Mouse (Mus musculus) embryonic facial prominence, embryonic 10.5 days (tissue): ENCODE data around the gene C1ql4. TPM values are rescaled to one million over a fixed set of nuclear protein-coding genes. Genes with fewer than 3 reads are reported as not detected.
"Not testable (repeated sequence)": the region's sequence is repeated elsewhere in the genome, so short reads cannot be mapped to it uniquely, and the experiment has no call there.

Experiments
- DNase-seq: peaks from one replicate; pipeline ENCODE4 v3.0.0-alpha.2; 2017; ENCODE audit warnings: low spot score
- H3K27ac ChIP-seq: fragments of 300-500 bp; sonication (generic); replicated peaks from 2 replicates; pipeline ENCODE4 v1.5.1; 2016; ENCODE audit warnings: mild to moderate bottlenecking
- H3K27me3 ChIP-seq: fragments of 300-500 bp; sonication (generic); replicated peaks from 2 replicates; pipeline ENCODE4 v1.6.1; 2016; ENCODE audit warnings: low read depth, mild to moderate bottlenecking; ENCODE audit not compliant: poor library complexity, severe bottlenecking
- H3K36me3 ChIP-seq: fragments of 300-500 bp; sonication (generic); replicated peaks from 2 replicates; pipeline ENCODE4 v1.6.1; 2016; ENCODE audit warnings: mild to moderate bottlenecking, moderate library complexity
- H3K4me1 ChIP-seq: fragments of 300-500 bp; sonication (generic); 2 replicates; pipeline ENCODE4 v1.6.1; 2016
- H3K4me3 ChIP-seq: fragments of 300-500 bp; sonication (generic); 2 replicates; pipeline ENCODE4 v1.5.1; 2016; ENCODE audit warnings: mild to moderate bottlenecking, moderate library complexity
- H3K9me3 ChIP-seq: fragments of 300-500 bp; sonication (generic); 2 replicates; pipeline ENCODE4 v1.6.1; 2016; ENCODE audit warnings: mild to moderate bottlenecking
- WGBS: fragments of 180-500 bp; shearing (Covaris S2); methylation state at CpG from one replicate; pipeline ENCODE4 v1.1.7; 2016; 5-methylcytosine and 5-hydroxymethylcytosine counted together
- polyA plus RNA-seq: library from polyadenylated mRNA; unstranded; fragments of >200 nt; fragmentation: Nextera tagmentation; extraction: Ambion mirVana; gene quantifications from 2 replicates; pipeline ENCODE4 v1.2.1, GENCODE M21; 2016

The C1ql4 gene
- polyA plus RNA-seq, 1 experiment from 2014 or later = 0.52 TPM

GRCm38 (mm10) chr15:99082840-99083239 lies 4.8 kb downstream of the C1ql4 start:
- Histone ChIP-seq H3K27me3 (peaks cover 58% of the 10 kb centered on the region), H3K4me3 (no peak overlapping the region), H3K27ac (no peak overlapping the region), H3K36me3 (peaks cover 62% of the 10 kb centered on the region), H3K9me3 (no peaks in the 10 kb centered on the region), H3K4me1 (peaks cover 30% of the 10 kb centered on the region)
- WGBS = 90% methylated on average over 16 of the region's 16 CpGs
- DNase-seq = no peak

- peaks cover 28% of the 10 kb centered on the region for H3K4me1 ChIP-seq
- H3K27me3 ChIP-seq = peaks cover 52% of the 10 kb centered on the region
- H3K4me3 ChIP-seq = no peak overlapping the region
- H3K9me3 ChIP-seq = no peaks in the 10 kb centered on the region
- WGBS = 90% methylated on average over 12 of the region's 12 CpGs
- H3K27ac ChIP-seq = no peak overlapping the region
- no peak for DNase-seq
- peaks cover 67% of the 10 kb centered on the region for H3K36me3 ChIP-seq
Measured at GRCm38 (mm10) chr15:99082322-99082721, 5.3 kb downstream of the C1ql4 start.

GRCm38 (mm10) chr15:99079804-99080203 lies 7.8 kb downstream of the C1ql4 start:
- peaks cover 77% of the 10 kb centered on the region for H3K36me3 ChIP-seq
- WGBS = 87% methylated on average over 3 of the region's 3 CpGs
- H3K4me3 ChIP-seq = no peak overlapping the region
- no peak overlapping the region for H3K27ac ChIP-seq
- DNase-seq = no peak
- peaks cover 27% of the 10 kb centered on the region for H3K27me3 ChIP-seq
- H3K9me3 ChIP-seq = no peaks in the 10 kb centered on the region
- H3K4me1 ChIP-seq = peaks cover 42% of the 10 kb centered on the region

GRCm38 (mm10) chr15:99078181-99078910 lies 9.3 kb downstream of the C1ql4 start:
- peaks cover 13% of the 10 kb centered on the region for H3K27me3 ChIP-seq
- peaks cover 38% of the 10 kb centered on the region for H3K4me1 ChIP-seq
- 56% methylated on average over 15 of the region's 15 CpGs for WGBS
- H3K4me3 ChIP-seq = peak overlapping the region; percentile 28
- no peak for DNase-seq
- H3K27ac ChIP-seq = no peak overlapping the region
- H3K36me3 ChIP-seq = peaks cover 70% of the 10 kb centered on the region
- H3K9me3 ChIP-seq = no peaks in the 10 kb centered on the region

- peak overlapping the region; percentile 85 for H3K4me3 ChIP-seq
- peaks cover 38% of the 10 kb centered on the region for H3K4me1 ChIP-seq
- H3K36me3 ChIP-seq = peaks cover 47% of the 10 kb centered on the region
- H3K9me3 ChIP-seq, DNase-seq, H3K27ac ChIP-seq, H3K27me3 ChIP-seq: not testable (repeated sequence)
- 96% methylated on average over 3 of the region's 3 CpGs for WGBS
Measured at GRCm38 (mm10) chr15:99076011-99076410, 11.6 kb downstream of the C1ql4 start.

GRCm38 (mm10) chr15:99074600-99075333 lies 12.8 kb downstream of the C1ql4 start:
- Histone ChIP-seq H3K4me1 (peaks cover 38% of the 10 kb centered on the region), H3K36me3 (peaks cover 34% of the 10 kb centered on the region), H3K9me3 (no peaks in the 10 kb centered on the region), H3K27me3 (no peaks in the 10 kb centered on the region), H3K27ac (peak overlapping the region; percentile 94), H3K4me3 (peak overlapping the region; percentile 85)
- WGBS = under 1% methylated on average over 44 of the region's 44 CpGs
- DNase-seq = peak; percentile 99

GRCm38 (mm10) chr15:99074019-99074599 lies 13.5 kb downstream of the C1ql4 start, which contains the start of gene Troap:
Troap (plus strand) TSS chr15:99074575.
- H3K9me3 ChIP-seq = no peaks in the 10 kb centered on the region
- H3K4me3 ChIP-seq = peak within 1 kb of the TSS; percentile 85
- no peaks in the 10 kb centered on the region for H3K27me3 ChIP-seq
- H3K27ac ChIP-seq = peak within 1 kb of the TSS; percentile 94
- H3K4me1 ChIP-seq = peaks cover 38% of the 10 kb centered on the region
- WGBS = 25% methylated on average over 9 of the region's 9 CpGs
- peaks cover 28% of the 10 kb centered on the region for H3K36me3 ChIP-seq
- DNase-seq = no peak

GRCm38 (mm10) chr15:99071988-99072387 lies 15.6 kb downstream of the C1ql4 start:
- Histone ChIP-seq H3K27ac (no peak overlapping the region), H3K4me1 (peaks cover 21% of the 10 kb centered on the region), H3K9me3 (no peaks in the 10 kb centered on the region), H3K27me3 (peaks cover 1% of the 10 kb centered on the region; the same call in 1 of the 2 replicates), H3K36me3 (peaks cover 7% of the 10 kb centered on the region), H3K4me3 (no peak overlapping the region)
- WGBS = 82% methylated on average over 1 of the region's 1 CpGs
- no peak for DNase-seq

GRCm38 (mm10) chr15:99065557-99066165 lies 22.0 kb downstream of the C1ql4 start:
- Histone ChIP-seq H3K27ac (no peak overlapping the region), H3K4me1 (no peaks in the 10 kb centered on the region), H3K36me3 (no peaks in the 10 kb centered on the region), H3K27me3 (peaks cover 22% of the 10 kb centered on the region), H3K9me3 (no peaks in the 10 kb centered on the region), H3K4me3 (no peak overlapping the region)
- 81% methylated on average over 12 of the region's 12 CpGs for WGBS
- DNase-seq = no peak

GRCm38 (mm10) chr15:99056332-99056731 lies 31.3 kb downstream of the C1ql4 start:
- Histone ChIP-seq H3K9me3 (no peaks in the 10 kb centered on the region), H3K27ac (no peak overlapping the region), H3K36me3 (no peaks in the 10 kb centered on the region), H3K27me3 (peaks cover 96% of the 10 kb centered on the region), H3K4me1 (peaks cover 42% of the 10 kb centered on the region), H3K4me3 (peak overlapping the region; percentile 49)
- 6% methylated on average over 14 of the region's 14 CpGs for WGBS
- DNase-seq = peak; percentile 65

GRCm38 (mm10) chr15:99055511-99055961 lies 32.1 kb downstream of the C1ql4 start:
- H3K27me3 ChIP-seq = peaks cover 99% of the 10 kb centered on the region
- DNase-seq = peak; percentile 61
- WGBS = under 1% methylated on average over 37 of the region's 37 CpGs
- no peaks in the 10 kb centered on the region for H3K9me3 ChIP-seq
- H3K4me3 ChIP-seq = peak overlapping the region; percentile 49
- H3K4me1 ChIP-seq = peaks cover 42% of the 10 kb centered on the region
- H3K36me3 ChIP-seq = no peaks in the 10 kb centered on the region
- no peak overlapping the region for H3K27ac ChIP-seq

- no peak within 1 kb of the TSS for H3K27ac ChIP-seq
- H3K36me3 ChIP-seq = no peaks in the 10 kb centered on the region
- peak within 1 kb of the TSS; percentile 49 for H3K4me3 ChIP-seq
- WGBS = 2% methylated on average over 30 of the region's 30 CpGs
- H3K9me3 ChIP-seq = no peaks in the 10 kb centered on the region
- no peak for DNase-seq
- H3K27me3 ChIP-seq = peaks cover 98% of the 10 kb centered on the region
- peaks cover 42% of the 10 kb centered on the region for H3K4me1 ChIP-seq
Measured at GRCm38 (mm10) chr15:99055040-99055439, 32.6 kb downstream of the C1ql4 start, which contains the start of gene Prph. Prph (plus strand) TSS chr15:99055174.
